Mouse (Mus musculus) intestine, postnatal 0 days (tissue): ENCODE measurements at regions not wholly inside any gene's neighbourhood (a gene's known extent, or its start where the extent isn't known, plus 50 kb on each side); places are given as distances from the start of the nearest gene placed in this dataset.

Experiments used
- ATAC-seq: fragments of 200-750 bp; cut with Nextera tagmentation; 2 replicates; pipeline ENCODE4 v1.8.0; 2017; ENCODE audit warnings: mild to moderate bottlenecking, moderate TSS enrichment, moderate library complexity
- H3K27ac ChIP-seq: fragments of 300-500 bp; sonication (generic); 2 replicates; pipeline ENCODE4 v1.5.1; 2014; ENCODE audit warnings: mild to moderate bottlenecking, low read depth, low read length, moderate library complexity
- H3K27me3 ChIP-seq: fragments of 300-500 bp; sonication (generic); replicated peaks from 2 replicates; pipeline ENCODE4 v1.6.1; 2014; ENCODE audit warnings: low read length, mixed read lengths; ENCODE audit not compliant: control insufficient read depth, insufficient read depth
- H3K36me3 ChIP-seq: fragments of 300-500 bp; sonication (generic); 2 replicates; pipeline ENCODE4 v1.6.1; 2014; ENCODE audit warnings: mild to moderate bottlenecking, moderate library complexity; ENCODE audit not compliant: control insufficient read depth, insufficient read depth
- H3K4me1 ChIP-seq: fragments of 300-500 bp; sonication (generic); replicated peaks from 2 replicates; pipeline ENCODE4 v1.6.1; 2014; ENCODE audit warnings: antibody characterized with exemption, low read length, mixed read lengths; ENCODE audit not compliant: control insufficient read depth, insufficient read depth
- H3K4me2 ChIP-seq: fragments of 300-500 bp; sonication (generic); replicated peaks from 2 replicates; pipeline ENCODE4 v1.6.1; 2014; ENCODE audit warnings: low read depth, mild to moderate bottlenecking, moderate library complexity
- H3K4me3 ChIP-seq: fragments of 300-500 bp; sonication (generic); 2 replicates; pipeline ENCODE4 v1.5.1; 2014; ENCODE audit warnings: low read depth, low read length
- H3K9ac ChIP-seq: fragments of 300-500 bp; sonication (generic); 2 replicates; pipeline ENCODE4 v1.6.1; 2014; ENCODE audit warnings: mild to moderate bottlenecking, low read depth, low read length
- H3K9me3 ChIP-seq: fragments of 300-500 bp; sonication (generic); 2 replicates; pipeline ENCODE4 v1.6.1; 2016; ENCODE audit warnings: mixed run types; ENCODE audit not compliant: control insufficient read depth
- CTCF ChIP-seq: sonication (generic); IDR thresholded peaks from 2 replicates; pipeline ENCODE4 v1.5.1; 2016; ENCODE audit warnings: low read depth, mild to moderate bottlenecking, control low read depth, antibody characterized with exemption, moderate library complexity
- WGBS: fragments of 180-500 bp; shearing (Covaris S2); extraction: QIAGEN DNeasy Blood & Tissue Kit; methylation state at CpG from one replicate; pipeline ENCODE4 v1.1.7; 2014; 5-methylcytosine and 5-hydroxymethylcytosine counted together

DNA sequence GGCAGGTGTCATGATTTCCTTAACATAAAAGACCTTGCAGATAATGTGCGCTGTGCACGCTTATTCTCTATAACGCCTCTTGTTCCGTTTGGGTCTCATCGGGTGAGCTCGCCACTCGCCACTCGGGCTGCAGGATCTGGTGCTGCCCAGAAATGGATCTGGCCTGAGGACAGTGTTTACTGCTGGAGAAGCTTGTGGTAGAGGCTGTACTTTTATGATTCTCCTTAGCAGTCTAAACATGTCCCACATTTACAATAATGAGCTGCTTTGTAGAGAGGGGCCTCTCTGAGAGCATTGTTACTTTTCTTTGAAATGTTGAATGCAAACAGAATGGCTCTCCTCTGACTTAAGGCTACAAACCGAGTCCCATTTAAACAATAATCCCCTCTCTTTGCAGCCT, 299.1 kb upstream of the Atp5g3 start:
- H3K4me1 ChIP-seq: no peaks in the 10 kb centered on the region
- H3K36me3 ChIP-seq: no peaks in the 10 kb centered on the region
- ATAC-seq: no peak
- no peak overlapping the region for H3K4me3 ChIP-seq
- H3K4me2 ChIP-seq: no peak overlapping the region
- H3K9me3 ChIP-seq: no peaks in the 10 kb centered on the region
- no peaks in the 10 kb centered on the region for H3K27me3 ChIP-seq
- no peak for TF ChIP-seq CTCF
- no peak overlapping the region for H3K9ac ChIP-seq
- no peak overlapping the region for H3K27ac ChIP-seq
- WGBS: 72% methylated on average over 9 of the region's 9 CpGs

DNA sequence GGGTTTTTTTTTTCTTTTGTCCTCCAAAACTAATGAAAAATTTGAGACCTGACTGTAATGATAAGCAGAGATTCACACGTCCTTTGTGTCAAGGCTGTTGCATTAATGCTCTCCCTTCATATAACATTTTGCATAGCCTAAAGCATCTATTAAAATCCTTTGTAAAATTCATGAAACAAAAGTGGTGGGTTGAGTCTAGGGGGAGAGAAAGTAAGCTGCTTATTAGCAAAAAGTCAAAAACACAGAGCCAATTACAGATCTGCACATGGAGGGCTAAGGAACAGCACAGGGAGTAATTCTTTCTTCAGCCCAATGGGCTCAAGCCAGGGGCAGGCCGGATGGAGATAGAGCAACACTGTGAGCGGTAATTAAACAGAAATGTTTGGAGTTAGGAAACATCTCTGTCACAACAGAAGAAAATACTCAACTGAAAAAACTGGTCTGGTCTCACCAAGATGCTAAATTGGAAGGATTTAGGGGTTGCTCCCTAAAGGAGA, 298.3 kb upstream of the Atp5g3 start:
- H3K9ac ChIP-seq: no peak overlapping the region
- no peaks in the 10 kb centered on the region for H3K27me3 ChIP-seq
- H3K4me3 ChIP-seq: no peak overlapping the region
- TF ChIP-seq CTCF: no peak
- no peaks in the 10 kb centered on the region for H3K9me3 ChIP-seq
- H3K4me1 ChIP-seq: no peaks in the 10 kb centered on the region
- ATAC-seq: no peak
- WGBS: 66% methylated on average over 3 of the region's 3 CpGs
- no peak overlapping the region for H3K4me2 ChIP-seq
- no peaks in the 10 kb centered on the region for H3K36me3 ChIP-seq
- H3K27ac ChIP-seq: no peak overlapping the region

DNA sequence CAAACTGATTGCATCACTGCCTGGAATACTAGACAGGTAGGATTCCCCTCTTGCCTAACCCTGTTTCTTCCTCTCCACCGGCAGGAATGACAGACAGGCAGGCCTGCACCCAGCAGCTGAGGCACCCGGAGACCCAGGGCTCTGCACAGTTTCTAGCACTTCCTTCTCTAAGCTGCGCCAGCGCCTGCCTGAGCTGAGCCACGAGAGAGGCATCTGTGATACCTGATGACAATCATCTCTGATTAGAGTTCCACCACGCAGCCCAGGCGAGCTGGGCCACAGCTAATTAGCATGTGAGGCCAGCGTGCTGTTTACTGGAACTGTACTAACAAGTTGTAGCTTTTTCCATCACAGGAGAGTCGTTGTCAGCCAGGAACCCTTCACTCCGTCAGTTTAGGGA, 296.3 kb upstream of the Atp5g3 start:
- 70% methylated on average over 9 of the region's 10 CpGs for WGBS
- H3K36me3 ChIP-seq: no peaks in the 10 kb centered on the region
- no peak for ATAC-seq
- no peak overlapping the region for H3K4me3 ChIP-seq
- H3K9me3 ChIP-seq: no peaks in the 10 kb centered on the region
- no peaks in the 10 kb centered on the region for H3K4me1 ChIP-seq
- H3K9ac ChIP-seq: no peak overlapping the region
- H3K4me2 ChIP-seq: no peak overlapping the region
- TF ChIP-seq CTCF: no peak
- H3K27ac ChIP-seq: no peak overlapping the region
- no peaks in the 10 kb centered on the region for H3K27me3 ChIP-seq

DNA sequence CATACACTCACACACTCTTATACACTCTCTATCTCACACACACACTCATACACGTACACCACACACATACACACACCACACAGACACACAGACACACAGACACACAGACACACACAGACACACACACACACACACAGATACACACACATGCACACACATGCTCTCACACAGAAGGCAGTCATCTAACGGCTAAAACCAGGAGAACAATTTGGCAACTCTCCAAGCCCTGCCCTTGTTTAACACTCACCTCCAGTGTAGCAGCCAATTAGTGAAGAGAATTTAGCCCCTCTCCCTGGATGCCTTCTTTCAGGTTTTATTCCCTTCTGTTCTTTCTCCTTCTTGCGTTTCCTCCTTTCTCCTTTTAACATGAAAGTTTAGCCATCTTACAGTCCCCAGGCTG, 291.6 kb upstream of the Atp5g3 start:
- Histone ChIP-seq H3K9ac (no peak overlapping the region), H3K4me3 (no peak overlapping the region), H3K27me3 (no peaks in the 10 kb centered on the region), H3K4me2 (no peak overlapping the region), H3K27ac (no peak overlapping the region), H3K36me3 (no peaks in the 10 kb centered on the region), H3K9me3 (no peaks in the 10 kb centered on the region), H3K4me1 (no peaks in the 10 kb centered on the region)
- no peak for ATAC-seq
- TF ChIP-seq CTCF: no peak
- WGBS: 43% methylated on average over 3 of the region's 3 CpGs

DNA sequence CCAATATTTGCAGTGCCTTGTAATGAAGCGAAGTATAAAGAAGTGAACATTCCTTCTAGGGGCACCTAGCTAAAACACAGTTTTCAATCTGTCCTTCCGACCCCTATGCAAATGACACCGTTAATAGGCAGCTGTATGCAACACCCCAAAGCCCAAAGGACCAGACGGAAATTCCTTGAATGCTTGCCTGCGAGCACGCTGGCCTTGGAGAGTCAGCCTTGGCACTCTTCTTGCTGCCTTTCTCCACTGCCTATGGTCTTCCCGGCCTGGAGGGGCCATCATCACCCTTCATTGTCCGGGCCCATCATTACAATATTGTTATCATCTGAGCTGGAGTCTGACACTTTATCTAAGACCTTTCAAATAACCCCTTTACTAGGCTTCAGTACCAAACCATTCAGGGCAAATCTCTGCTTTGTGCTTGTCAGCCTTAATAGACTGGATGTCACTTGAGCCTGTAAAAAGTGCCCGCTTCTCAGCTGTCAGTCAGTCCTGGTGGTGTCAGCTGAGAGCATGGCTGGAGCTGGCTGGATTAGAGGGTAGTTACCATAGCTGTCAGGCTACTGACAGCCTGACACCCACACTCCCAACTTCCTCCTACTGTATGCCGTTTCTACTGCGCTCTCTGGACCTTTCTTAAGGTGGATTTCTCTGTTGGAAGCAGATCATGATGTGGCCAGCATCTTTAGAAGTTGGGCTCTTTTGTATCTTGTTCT, 290.6 kb upstream of the Atp5g3 start:
- whole genome bisulfite sequencing: 64% methylated on average over 11 of the region's 11 CpGs
- no peak for ATAC-seq

DNA sequence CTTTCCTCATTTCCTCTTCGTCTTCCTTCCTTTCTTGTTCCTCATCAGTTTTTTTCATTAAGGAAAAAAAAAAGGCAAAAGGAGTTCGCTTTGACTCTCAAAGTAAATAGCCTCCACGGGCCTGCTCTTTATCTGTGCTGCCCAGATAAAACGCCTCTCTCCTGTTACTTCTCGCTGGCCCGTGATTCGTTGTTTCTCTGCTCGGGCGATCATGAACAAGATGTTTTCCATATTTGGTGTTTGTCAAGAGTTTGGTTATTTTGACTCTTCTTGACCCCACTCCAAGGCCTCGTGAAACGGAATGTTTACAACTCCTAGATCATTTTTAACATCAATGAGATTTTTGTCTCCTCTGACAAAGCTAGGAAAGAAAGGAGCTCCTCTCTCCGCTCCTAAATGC, 288.4 kb upstream of the Atp5g3 start:
- H3K4me3 ChIP-seq: no peak overlapping the region
- H3K27me3 ChIP-seq: no peaks in the 10 kb centered on the region
- no peaks in the 10 kb centered on the region for H3K36me3 ChIP-seq
- H3K27ac ChIP-seq: no peak overlapping the region
- TF ChIP-seq CTCF: no peak
- WGBS: 14% methylated on average over 12 of the region's 12 CpGs
- no peak overlapping the region for H3K4me2 ChIP-seq
- no peaks in the 10 kb centered on the region for H3K4me1 ChIP-seq
- no peak for ATAC-seq
- H3K9me3 ChIP-seq: no peaks in the 10 kb centered on the region
- no peak overlapping the region for H3K9ac ChIP-seq

More for the DNA sequence above, 290.6 kb upstream of the Atp5g3 start:
- no peak overlapping the region for H3K4me2 ChIP-seq
- H3K27me3 ChIP-seq: no peaks in the 10 kb centered on the region
- H3K27ac ChIP-seq: no peak overlapping the region
- no peak overlapping the region for H3K9ac ChIP-seq
- H3K36me3 ChIP-seq: no peaks in the 10 kb centered on the region
- H3K9me3 ChIP-seq: no peaks in the 10 kb centered on the region
- no peaks in the 10 kb centered on the region for H3K4me1 ChIP-seq
- no peak overlapping the region for H3K4me3 ChIP-seq
- TF ChIP-seq CTCF: no peak
